Mouse (Mus musculus) adrenal gland, postnatal 4 days (tissue): ENCODE results near the gene Lsp1. TPM values are rescaled to one million over a fixed set of nuclear protein-coding genes. Genes with fewer than 3 reads are reported as not detected.

ENCODE experiments used
- DNase-seq, 2 experiments: peaks; one replicate each; pipeline ENCODE4 v3.0.0; 2021 to 2022; ENCODE audit warnings: low spot score in 2 of 2, mixed read lengths in 2 of 2
- total RNA-seq, 2 experiments: library from RNA; stranded (reverse); gene quantifications; 2 replicates each; pipeline ENCODE4 v1.2.3; 2021

The Lsp1 gene
- total RNA-seq, 2 experiments from 2014 or later = 25.1 to 43.0 TPM

GRCm38 (mm10) chr7:142443474-142443873 is 17.1 kb upstream of the Lsp1 start:
- no peak for DNase-seq

GRCm38 (mm10) chr7:142444171-142444570 is 16.4 kb upstream of the Lsp1 start:
- DNase-seq = no peak

- no peak for DNase-seq
Observed at GRCm38 (mm10) chr7:142445324-142445723, 15.3 kb upstream of the Lsp1 start.

GRCm38 (mm10) chr7:142446264-142446663 is 14.3 kb upstream of the Lsp1 start:
- DNase-seq = no peak

GRCm38 (mm10) chr7:142449038-142449617 is 11.5 kb upstream of the Lsp1 start:
- DNase-seq = no peak

GRCm38 (mm10) chr7:142454706-142455105 is 5.9 kb upstream of the Lsp1 start:
- no peak for DNase-seq

- no peak for DNase-seq
Observed at GRCm38 (mm10) chr7:142455251-142455650, 5.4 kb upstream of the Lsp1 start.

- no peak for DNase-seq
Observed at GRCm38 (mm10) chr7:142456806-142457205, 3.8 kb upstream of the Lsp1 start.

GRCm38 (mm10) chr7:142457227-142457811 is 3.3 kb upstream of the Lsp1 start:
- DNase-seq = no peak

- no peak for DNase-seq
Observed at GRCm38 (mm10) chr7:142458026-142458425, 2.6 kb upstream of the Lsp1 start.

GRCm38 (mm10) chr7:142458676-142459298 is 1.8 kb upstream of the Lsp1 start:
- no peak for DNase-seq

GRCm38 (mm10) chr7:142459299-142459691 is 1.3 kb upstream of the Lsp1 start:
- DNase-seq = no peak

- no peak for DNase-seq
Observed at GRCm38 (mm10) chr7:142461446-142461845, 837 bp downstream of the Lsp1 start.

- no peak for DNase-seq
Observed at GRCm38 (mm10) chr7:142462190-142462589, 1.6 kb downstream of the Lsp1 start.

- no peak for DNase-seq
Observed at GRCm38 (mm10) chr7:142462594-142463078, 2.0 kb downstream of the Lsp1 start.

GRCm38 (mm10) chr7:142470171-142470691 is 9.6 kb downstream of the Lsp1 start:
- no peak for DNase-seq

GRCm38 (mm10) chr7:142470808-142471413 is 10.3 kb downstream of the Lsp1 start:
- DNase-seq = no peak

- DNase-seq = no peak
Observed at GRCm38 (mm10) chr7:142471414-142471861, 10.8 kb downstream of the Lsp1 start.

GRCm38 (mm10) chr7:142471884-142472570 is 11.4 kb downstream of the Lsp1 start:
- no peak for DNase-seq

- DNase-seq = no peak
Observed at GRCm38 (mm10) chr7:142472936-142473335, 12.3 kb downstream of the Lsp1 start.

- no peak for DNase-seq
Observed at GRCm38 (mm10) chr7:142473476-142473875, 12.9 kb downstream of the Lsp1 start.
